Mouse (Mus musculus) bone marrow, adult 2 months (tissue): ENCODE data around the gene Snn.

Source experiments
- CTCF ChIP-seq: fragments of 200-500 bp; IDR thresholded peaks from 2 replicates; pipeline ENCODE4 v1.5.1; 2011; ENCODE audit warnings: low read length, control low read depth; ENCODE audit not compliant: control insufficient read depth, insufficient read depth
- POLR2A ChIP-seq: fragments of 200-500 bp; IDR thresholded peaks from 2 replicates; pipeline ENCODE4 v1.6.1; 2011; ENCODE audit warnings: low read depth, mild to moderate bottlenecking, control low read depth, low read length, borderline replicate concordance; ENCODE audit not compliant: control insufficient read depth

- TF ChIP-seq CTCF (no peak), POLR2A (no peak)
These were observed 23.4 kb downstream of the Snn start for GRCm38 (mm10) chr16:11084181-11084580.
